Mouse (Mus musculus): ENCODE measurements around the gene Thy1.

GRCm38 (mm10) chr9:44069252-44069651 is 26.1 kb downstream of the Thy1 start:
- TF ChIP-seq ZNF384 (IDR thresholded peaks at IDR 0.05; ENCODE audit: low read depth, low read length), result no peak
- no peak for TF ChIP-seq CHD2 (IDR thresholded peaks at IDR 0.05; ENCODE audit: low read depth, low read length)
- no peak for TF ChIP-seq HCFC1 (IDR thresholded peaks at IDR 0.05; ENCODE audit: borderline replicate concordance, insufficient read depth, low read length)
- TF ChIP-seq ZC3H11A (IDR thresholded peaks at IDR 0.05; ENCODE audit: borderline replicate concordance, low read depth, low read length), result no peak
- no peak for TF ChIP-seq MAFK (IDR thresholded peaks at IDR 0.05; ENCODE audit: insufficient read depth, low read depth, low read length)

All from ES-E14 (cell line).